Mouse (Mus musculus): ENCODE measurements around the gene Auh. TPM values are rescaled to one million over a fixed set of nuclear protein-coding genes. Genes with fewer than 3 reads are reported as not detected.

Gene Auh
- polyA plus RNA-seq, 1 experiment from 2014 or later, result 48.1 TPM

- peak overlapping the region; percentile 31; the same call in 1 of the 2 replicates for H3K27ac ChIP-seq
- H3K36me3 ChIP-seq (ENCODE audit: poor library complexity, severe bottlenecking), result no peaks in the 10 kb centered on the region
- H3K4me2 ChIP-seq, result no peak overlapping the region
- no peaks in the 10 kb centered on the region for H3K9me3 ChIP-seq (replicated peaks)
- peaks cover 9% of the 10 kb centered on the region for H3K4me1 ChIP-seq
- H3K4me3 ChIP-seq, result no peak overlapping the region
- H3K27me3 ChIP-seq, result no peaks in the 10 kb centered on the region
- whole genome bisulfite sequencing, result 88% methylated on average over 15 of the region's 15 CpGs
- ATAC-seq, result no peak
- H3K9ac ChIP-seq, result no peak overlapping the region
Observed at GRCm38 (mm10) chr13:52850024-52850723, 79.3 kb downstream of the Auh start.

GRCm38 (mm10) chr13:52849394-52849801 is 80.1 kb downstream of the Auh start:
- Histone ChIP-seq H3K36me3 (ENCODE audit: poor library complexity, severe bottlenecking) (no peaks in the 10 kb centered on the region), H3K27me3 (no peaks in the 10 kb centered on the region), H3K4me2 (no peak overlapping the region), H3K4me1 (peaks cover 9% of the 10 kb centered on the region), H3K9ac (no peak overlapping the region), H3K4me3 (no peak overlapping the region), H3K27ac (peak overlapping the region; percentile 31), H3K9me3 (replicated peaks) (no peaks in the 10 kb centered on the region)
- 73% methylated on average over 9 of the region's 9 CpGs for WGBS
- 0 out of 2 replicates have a peak, but pooled peaks have one; percentile 25 for ATAC-seq

- Histone ChIP-seq H3K4me3 (no peak overlapping the region), H3K4me2 (no peak overlapping the region), H3K27ac (no peak overlapping the region), H3K36me3 (ENCODE audit: poor library complexity, severe bottlenecking) (no peaks in the 10 kb centered on the region), H3K4me1 (peaks cover 16% of the 10 kb centered on the region), H3K9me3 (replicated peaks) (no peaks in the 10 kb centered on the region), H3K9ac (no peak overlapping the region), H3K27me3 (no peaks in the 10 kb centered on the region)
- no peak for ATAC-seq
- 73% methylated on average over 8 of the region's 8 CpGs for WGBS
Observed at GRCm38 (mm10) chr13:52847481-52847880, 82.0 kb downstream of the Auh start.

- ATAC-seq, result no peak
- 90% methylated on average over 17 of the region's 17 CpGs for WGBS
- H3K27me3 ChIP-seq, result no peaks in the 10 kb centered on the region
- no peak overlapping the region for H3K9ac ChIP-seq
- no peak overlapping the region for H3K27ac ChIP-seq
- no peaks in the 10 kb centered on the region for H3K36me3 ChIP-seq (ENCODE audit: poor library complexity, severe bottlenecking)
- H3K4me1 ChIP-seq, result peaks cover 16% of the 10 kb centered on the region
- no peak overlapping the region for H3K4me3 ChIP-seq
- H3K4me2 ChIP-seq, result no peak overlapping the region
- H3K9me3 ChIP-seq (replicated peaks), result no peaks in the 10 kb centered on the region
Observed at GRCm38 (mm10) chr13:52847071-52847470, 82.4 kb downstream of the Auh start.

GRCm38 (mm10) chr13:52845618-52846017 is 83.9 kb downstream of the Auh start:
- 94% methylated on average over 4 of the region's 4 CpGs for WGBS

GRCm38 (mm10) chr13:52843536-52844178 is 85.8 kb downstream of the Auh start:
- peak overlapping the region; percentile 44 for H3K27ac ChIP-seq
- 0 out of 2 replicates have a peak, but pooled peaks cover 13% of the 10 kb centered on the region for H3K4me1 ChIP-seq
- peak; percentile 41; the same call in 1 of the 2 replicates for ATAC-seq

More at GRCm38 (mm10) chr13:52845618-52846017, 83.9 kb downstream of the Auh start:
- Histone ChIP-seq H3K36me3 (ENCODE audit: poor library complexity, severe bottlenecking) (no peaks in the 10 kb centered on the region), H3K9me3 (replicated peaks) (no peaks in the 10 kb centered on the region), H3K9ac (no peak overlapping the region), H3K4me3 (no peak overlapping the region), H3K4me2 (no peak overlapping the region), H3K27me3 (no peaks in the 10 kb centered on the region), H3K4me1 (peaks cover 16% of the 10 kb centered on the region), H3K27ac (no peak overlapping the region)
- ATAC-seq, result no peak

GRCm38 (mm10) chr13:52836231-52836630 is 93.2 kb downstream of the Auh start:
- no peak for ATAC-seq
- Histone ChIP-seq H3K36me3 (ENCODE audit: poor library complexity, severe bottlenecking) (peaks cover 26% of the 10 kb centered on the region; the same call in 1 of the 2 replicates), H3K4me1 (0 out of 2 replicates have a peak, but pooled peaks cover 6% of the 10 kb centered on the region), H3K27ac (no peak overlapping the region), H3K4me3 (no peak overlapping the region), H3K4me2 (no peak overlapping the region), H3K9me3 (replicated peaks) (no peaks in the 10 kb centered on the region), H3K9ac (no peak overlapping the region), H3K27me3 (no peaks in the 10 kb centered on the region)
- WGBS, result 95% methylated on average over 8 of the region's 8 CpGs

More at GRCm38 (mm10) chr13:52843536-52844178, 85.8 kb downstream of the Auh start:
- Histone ChIP-seq H3K4me2 (no peak overlapping the region), H3K9ac (no peak overlapping the region), H3K36me3 (ENCODE audit: poor library complexity, severe bottlenecking) (no peaks in the 10 kb centered on the region), H3K4me3 (no peak overlapping the region), H3K27me3 (no peaks in the 10 kb centered on the region), H3K9me3 (replicated peaks) (no peaks in the 10 kb centered on the region)
- 82% methylated on average over 10 of the region's 10 CpGs for WGBS

- Histone ChIP-seq H3K9me3 (replicated peaks) (no peaks in the 10 kb centered on the region), H3K9ac (no peak overlapping the region), H3K27me3 (no peaks in the 10 kb centered on the region), H3K4me2 (no peak overlapping the region), H3K36me3 (ENCODE audit: poor library complexity, severe bottlenecking) (peaks cover 26% of the 10 kb centered on the region; the same call in 1 of the 2 replicates), H3K27ac (no peak overlapping the region), H3K4me3 (no peak overlapping the region), H3K4me1 (0 out of 2 replicates have a peak, but pooled peaks cover 4% of the 10 kb centered on the region)
- WGBS, result 97% methylated on average over 8 of the region's 8 CpGs
- ATAC-seq, result no peak
Observed at GRCm38 (mm10) chr13:52834591-52834990, 94.9 kb downstream of the Auh start.

GRCm38 (mm10) chr13:52833748-52834147 is 95.7 kb downstream of the Auh start:
- H3K4me3 ChIP-seq, result no peak overlapping the region
- no peaks in the 10 kb centered on the region for H3K27me3 ChIP-seq
- peaks cover 26% of the 10 kb centered on the region; the same call in 1 of the 2 replicates for H3K36me3 ChIP-seq (ENCODE audit: poor library complexity, severe bottlenecking)
- no peak overlapping the region for H3K27ac ChIP-seq
- 91% methylated on average over 2 of the region's 2 CpGs for WGBS
- no peak for ATAC-seq
- 0 out of 2 replicates have a peak, but pooled peaks cover 2% of the 10 kb centered on the region for H3K4me1 ChIP-seq
- H3K9me3 ChIP-seq (replicated peaks), result no peaks in the 10 kb centered on the region
- H3K9ac ChIP-seq, result no peak overlapping the region
- no peak overlapping the region for H3K4me2 ChIP-seq

GRCm38 (mm10) chr13:52833220-52833619 is 96.3 kb downstream of the Auh start:
- H3K36me3 ChIP-seq (ENCODE audit: poor library complexity, severe bottlenecking), result peaks cover 26% of the 10 kb centered on the region; the same call in 1 of the 2 replicates
- no peaks in the 10 kb centered on the region for H3K9me3 ChIP-seq (replicated peaks)
- ATAC-seq, result no peak
- H3K4me2 ChIP-seq, result no peak overlapping the region
- H3K4me1 ChIP-seq, result 0 out of 2 replicates have a peak, but pooled peaks cover 2% of the 10 kb centered on the region
- no peak overlapping the region for H3K27ac ChIP-seq
- no peak overlapping the region for H3K4me3 ChIP-seq
- 85% methylated on average over 4 of the region's 4 CpGs for WGBS
- H3K9ac ChIP-seq, result no peak overlapping the region
- no peaks in the 10 kb centered on the region for H3K27me3 ChIP-seq

GRCm38 (mm10) chr13:52832481-52833170 is 96.9 kb downstream of the Auh start:
- no peak overlapping the region for H3K27ac ChIP-seq
- H3K9me3 ChIP-seq (replicated peaks), result no peaks in the 10 kb centered on the region
- H3K4me3 ChIP-seq, result no peak overlapping the region
- H3K9ac ChIP-seq, result no peak overlapping the region
- 87% methylated on average over 8 of the region's 8 CpGs for WGBS
- no peaks in the 10 kb centered on the region for H3K27me3 ChIP-seq
- ATAC-seq, result no peak
- no peak overlapping the region for H3K4me2 ChIP-seq
- 0 out of 2 replicates have a peak, but pooled peaks cover 2% of the 10 kb centered on the region for H3K4me1 ChIP-seq
- peaks cover 23% of the 10 kb centered on the region; the same call in 1 of the 2 replicates for H3K36me3 ChIP-seq (ENCODE audit: poor library complexity, severe bottlenecking)

Measured in forebrain, embryonic 13.5 days (tissue).